Mouse (Mus musculus) right cerebral cortex, postnatal 36 days (tissue): ENCODE measurements around the gene Hoxa3.

Experiments
- DNase-seq, 2 experiments: peaks; one replicate each; pipeline ENCODE4 v3.0.0; 2022; ENCODE audit warnings: low spot score in 2 of 2, mixed read lengths in 1 of 2

The Hoxa3 gene

DNA sequence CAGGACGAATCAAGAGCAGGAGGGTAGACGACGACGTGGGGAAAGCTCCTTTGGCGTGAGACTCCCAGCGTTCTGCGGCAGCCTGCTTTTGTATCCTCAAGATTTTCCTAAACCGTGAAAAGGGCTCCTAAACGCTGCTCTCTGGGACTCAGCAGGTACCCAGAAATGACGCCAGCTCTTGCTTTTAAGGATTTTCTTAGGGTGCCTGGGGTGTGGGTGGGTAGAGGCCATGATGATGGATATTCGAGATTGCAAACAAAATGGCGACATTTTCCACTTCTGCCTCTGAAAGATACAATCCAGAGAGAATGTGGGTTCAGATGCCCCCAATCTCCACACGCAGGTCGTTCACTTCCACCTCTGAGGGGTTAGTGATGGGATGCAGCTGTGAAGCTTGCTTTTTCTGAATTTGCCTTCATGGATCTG is 45.4 kb downstream of the Hoxa3 start:
- DNase-seq = no peak

DNA sequence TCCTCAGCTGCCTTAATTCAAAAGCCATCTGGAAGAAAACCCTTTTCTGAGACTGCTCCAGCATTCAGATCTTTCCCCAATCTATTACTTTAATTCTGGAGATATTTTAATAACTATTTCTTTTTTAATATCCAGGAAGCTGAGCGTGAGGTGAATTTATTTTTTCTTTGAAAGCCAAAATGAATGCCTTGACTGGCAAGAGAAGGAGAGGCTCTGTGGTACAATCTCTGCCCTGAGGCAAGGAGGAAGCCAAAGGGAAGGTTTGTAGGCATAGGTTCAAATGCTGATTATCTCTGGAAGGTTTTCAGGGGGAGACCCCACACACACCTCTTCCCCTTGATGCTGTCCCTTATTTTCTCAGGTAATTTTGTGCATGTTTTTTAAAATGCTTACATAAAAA is 46.0 kb downstream of the Hoxa3 start:
- DNase-seq = no peak

GRCm38 (mm10) chr6:52166431-52167077 is 46.6 kb downstream of the Hoxa3 start:
- no peak for DNase-seq

DNA sequence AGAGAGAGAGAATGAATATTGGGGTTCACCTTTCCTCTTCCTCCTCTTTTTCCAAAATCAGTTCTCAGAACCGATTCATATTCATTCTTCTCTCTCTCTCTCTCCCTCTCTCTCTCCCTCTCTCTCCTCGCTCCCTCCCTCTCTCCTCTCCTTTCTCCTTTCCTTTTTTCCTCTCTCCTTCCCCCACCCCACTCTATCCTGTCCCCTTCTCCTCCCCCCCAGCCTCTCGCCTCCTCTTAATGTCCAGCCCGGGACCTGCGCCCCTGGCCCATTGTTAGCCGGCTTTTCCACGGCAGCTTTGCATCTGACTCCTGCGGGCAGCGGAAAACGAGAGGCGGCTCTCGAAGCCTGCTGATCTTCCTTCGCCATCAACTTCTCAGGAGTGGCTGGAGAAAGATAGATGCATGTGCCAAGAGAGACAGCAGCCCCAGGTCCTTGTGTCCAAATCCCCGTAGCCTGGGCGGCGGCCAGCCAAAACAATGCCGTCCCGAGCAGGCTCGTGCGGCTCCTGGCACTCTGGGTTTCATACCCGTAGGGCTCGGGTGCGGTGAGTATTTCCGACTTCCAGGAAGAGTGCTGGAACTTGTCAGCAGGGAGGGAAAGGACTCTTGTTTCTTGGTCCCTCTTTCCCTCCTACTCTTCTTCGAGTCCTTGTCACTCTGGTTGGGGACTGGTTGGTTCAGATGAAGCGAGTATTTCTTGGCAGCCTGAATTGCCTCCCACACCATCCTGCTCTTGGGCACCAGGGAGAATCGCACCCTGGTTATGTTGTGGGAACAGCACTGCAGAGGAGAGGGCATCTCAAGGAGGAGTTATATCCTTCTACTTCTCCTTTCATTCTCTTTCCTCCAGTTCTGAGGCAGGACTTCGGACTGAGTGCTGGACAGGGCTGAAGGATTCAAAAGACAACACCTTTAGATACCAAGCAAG is 47.4 kb downstream of the Hoxa3 start:
- DNase-seq = no peak

GRCm38 (mm10) chr6:52164626-52165440 is 48.3 kb downstream of the Hoxa3 start, which contains the start of gene Hoxa2:
TSS of gene Hoxa2 (minus strand) at chr6:52164831.
- DNase-seq = no peak

- no peak for DNase-seq
Measured at GRCm38 (mm10) chr6:52164051-52164625, 49.0 kb downstream of the Hoxa3 start.

DNA sequence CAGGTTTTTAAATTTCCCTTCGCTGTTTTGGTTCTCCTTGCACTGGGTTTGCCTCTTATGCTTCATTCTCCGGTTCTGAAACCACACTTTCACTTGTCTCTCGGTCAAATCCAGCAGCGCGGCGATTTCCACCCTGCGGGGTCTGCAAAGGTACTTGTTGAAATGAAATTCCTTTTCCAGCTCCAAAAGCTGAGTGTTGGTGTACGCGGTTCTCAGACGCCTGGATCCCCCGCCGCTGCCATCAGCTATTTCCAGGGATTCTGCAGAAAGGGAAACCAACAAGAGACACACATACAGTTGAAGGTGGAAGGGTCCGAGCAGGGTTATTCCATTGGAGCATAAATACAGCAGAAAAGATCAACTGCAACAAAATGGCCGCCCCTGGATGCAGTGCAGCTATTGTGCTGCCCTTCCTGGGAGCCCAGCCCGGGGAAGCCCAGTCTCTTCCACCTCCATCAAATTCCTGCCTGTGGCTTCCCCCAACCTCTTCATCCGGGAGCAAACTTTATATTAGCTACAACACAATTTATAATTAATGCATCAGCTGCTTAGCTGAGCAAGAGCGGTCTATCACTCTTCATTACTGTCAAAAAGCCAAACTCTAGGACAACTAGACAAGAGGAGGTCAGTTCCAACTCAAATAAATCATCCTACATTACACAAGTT is 49.6 kb downstream of the Hoxa3 start:
- no peak for DNase-seq

DNA sequence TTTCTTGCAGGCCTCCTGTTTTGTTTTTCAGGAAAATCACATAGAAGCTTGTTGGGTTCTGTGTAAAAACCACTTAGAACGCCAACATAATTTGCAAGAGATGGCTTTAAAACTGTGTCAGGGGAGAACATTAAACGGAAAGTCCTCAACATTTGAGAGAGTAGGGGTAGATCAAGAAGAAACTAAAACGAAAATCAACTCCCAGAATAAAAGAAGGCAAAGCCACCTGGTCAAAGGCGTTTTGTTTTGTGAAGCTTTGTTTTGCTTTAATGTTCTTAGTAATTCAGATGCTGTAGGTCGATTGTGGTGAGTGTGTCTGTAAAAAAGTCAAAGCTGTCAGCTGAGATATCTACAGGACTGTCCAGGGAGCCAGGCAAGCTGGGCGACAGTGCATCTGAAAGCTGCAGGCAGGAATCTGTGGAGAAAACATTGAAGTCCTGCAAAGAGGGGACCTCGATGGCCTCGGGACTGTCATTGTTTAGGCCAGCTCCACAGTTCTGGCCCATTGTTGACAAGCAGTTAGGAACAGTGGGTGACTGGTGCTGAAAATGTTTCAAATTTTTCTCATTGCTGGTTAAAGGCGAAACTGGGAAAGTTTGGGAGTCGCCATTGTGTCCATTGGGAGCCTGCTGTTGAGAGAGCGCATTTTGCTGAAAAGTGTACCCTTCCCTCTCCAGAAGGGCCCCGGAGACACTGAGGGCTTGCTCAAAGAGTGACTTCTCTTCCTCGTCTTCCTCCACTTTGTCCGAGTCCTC is 50.3 kb downstream of the Hoxa3 start:
- DNase-seq = no peak

GRCm38 (mm10) chr6:52162093-52162380 is 51.1 kb downstream of the Hoxa3 start:
- no peak for DNase-seq

DNA sequence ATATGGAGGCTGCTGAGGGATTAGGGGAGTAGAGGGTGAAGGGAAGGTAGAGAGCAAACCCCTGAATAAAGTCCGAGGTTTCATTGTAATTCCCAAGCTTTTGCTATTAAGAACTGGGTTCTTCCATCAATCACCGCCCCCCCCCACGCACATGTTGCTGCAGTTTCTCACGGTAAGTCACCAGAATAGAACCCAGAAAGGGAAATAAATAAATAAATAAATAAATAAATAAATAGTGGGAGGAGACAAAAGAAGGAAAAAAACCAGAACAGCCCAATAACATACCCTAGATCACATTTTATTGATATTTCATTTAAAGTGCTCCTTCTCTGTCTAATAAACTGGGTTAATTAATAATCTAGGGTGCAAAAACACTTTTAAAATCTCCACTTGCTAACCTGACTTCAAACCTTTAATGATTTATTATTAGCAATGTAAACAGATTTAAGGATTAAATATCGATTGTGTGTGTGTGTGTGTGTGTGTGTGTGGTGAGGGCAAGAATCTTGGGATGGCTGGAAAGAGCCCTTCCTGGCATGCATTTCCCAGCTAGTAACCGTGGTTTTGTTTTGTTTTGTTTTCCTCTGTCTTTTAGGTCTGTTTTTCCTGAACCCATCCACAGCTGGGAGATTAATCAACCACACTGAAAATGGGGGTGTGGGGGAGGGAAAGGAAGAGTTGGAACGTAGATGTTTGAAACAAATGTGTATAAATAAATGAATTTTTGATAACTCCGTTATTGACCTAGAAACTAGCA is 51.6 kb downstream of the Hoxa3 start:
- DNase-seq = no peak

DNA sequence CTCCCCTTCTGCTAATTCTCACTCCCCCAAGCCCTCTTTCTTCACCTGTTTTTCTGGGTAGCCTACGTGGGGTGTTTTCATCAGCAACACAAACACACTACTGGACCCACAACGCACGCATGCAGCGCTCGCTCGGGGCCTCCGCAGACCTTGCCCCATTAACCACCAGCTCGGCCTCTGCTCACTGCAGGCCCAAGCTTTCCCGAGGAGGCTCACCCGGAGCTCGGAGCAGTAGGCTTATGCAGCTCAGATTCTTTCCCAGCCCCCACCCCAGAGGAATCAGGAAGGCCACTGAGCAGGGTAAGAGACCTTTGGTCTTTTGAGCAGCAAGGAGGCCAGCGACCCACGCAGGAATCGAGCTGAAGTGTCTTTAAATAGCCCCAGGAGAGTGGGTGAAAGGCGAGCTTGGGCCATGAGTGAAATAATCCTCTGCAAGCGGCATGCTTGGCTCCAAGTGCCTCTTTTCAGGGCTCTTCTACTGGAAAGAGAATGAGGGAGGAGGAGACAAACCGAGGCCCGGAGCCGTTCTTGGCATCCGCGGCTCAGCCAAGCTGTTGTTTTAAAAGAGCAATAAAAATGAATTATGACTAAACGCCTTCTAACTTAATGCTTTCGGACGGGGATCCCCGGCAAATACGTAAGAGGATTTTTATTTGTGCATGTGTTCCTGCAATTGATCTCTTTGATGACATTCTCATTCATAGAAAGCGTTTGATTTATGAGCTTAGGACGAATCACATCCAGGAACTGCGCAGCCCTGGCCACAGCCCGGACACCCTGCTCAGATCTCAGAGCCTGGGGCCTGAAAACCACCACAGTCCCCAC is 52.4 kb downstream of the Hoxa3 start:
- no peak for DNase-seq

DNA sequence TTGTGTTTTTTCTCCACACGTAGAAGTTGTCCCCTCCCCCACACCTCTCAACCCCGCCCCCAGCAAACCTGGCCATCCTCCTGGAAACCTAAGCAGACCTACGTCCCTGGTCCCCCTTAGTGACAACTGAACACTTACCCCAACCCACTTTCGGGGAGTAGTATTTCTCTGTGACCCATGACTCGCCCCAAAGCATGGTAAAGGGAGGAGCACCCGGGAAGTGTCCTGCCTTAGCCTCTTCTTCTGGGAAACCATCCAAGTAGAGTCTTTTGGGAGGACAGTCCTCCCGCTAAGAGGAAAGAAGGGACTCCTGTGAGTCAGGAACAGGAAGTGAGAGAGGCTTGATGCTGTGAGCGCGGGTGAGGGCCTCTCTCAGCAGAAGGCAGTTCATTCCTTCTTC is 53.2 kb downstream of the Hoxa3 start:
- no peak for DNase-seq

GRCm38 (mm10) chr6:52159164-52159761 is 53.9 kb downstream of the Hoxa3 start:
- DNase-seq = no peak

DNA sequence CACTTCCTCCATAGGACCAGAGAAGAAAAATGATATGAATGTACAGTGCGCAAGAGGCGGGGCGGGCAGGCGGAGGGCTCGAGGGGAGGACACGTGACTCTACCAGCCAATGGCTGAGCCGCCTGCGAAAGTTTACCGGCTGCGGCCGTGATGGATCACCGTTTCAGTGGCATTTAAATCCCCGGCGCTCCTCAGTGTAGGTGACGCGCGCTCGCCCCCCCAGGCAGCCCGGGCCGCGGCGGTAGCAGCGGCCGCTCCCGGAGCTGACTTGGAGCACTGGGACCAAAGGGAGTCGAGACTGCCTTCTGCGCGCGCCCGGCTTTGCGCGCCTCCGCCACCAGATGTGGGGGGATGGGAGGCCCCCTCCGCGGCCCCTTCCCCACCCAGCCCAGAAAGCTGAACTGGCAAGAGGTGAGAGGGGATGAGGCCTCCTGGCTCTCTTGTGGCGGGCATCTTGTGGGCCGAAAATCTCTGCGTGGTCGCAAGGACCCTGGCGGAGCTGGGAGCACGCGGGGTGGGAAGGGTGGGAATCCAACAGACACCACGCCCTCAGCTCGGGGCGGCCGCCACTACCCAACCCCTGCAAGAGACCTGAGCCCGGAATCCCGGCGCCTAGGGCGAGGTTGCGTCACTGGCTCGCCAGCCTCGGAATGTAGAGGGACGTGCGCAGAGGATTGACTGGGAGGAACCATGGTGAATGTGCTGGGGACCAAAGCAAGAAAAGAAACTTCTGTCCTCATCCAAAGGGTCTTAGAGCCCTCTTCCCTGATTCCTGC is 54.7 kb downstream of the Hoxa3 start, which contains the start of gene Hoxa1:
Gene Hoxa1, minus strand, starts transcription at position 42 of the 776 bp plus-strand sequence.
- no peak for DNase-seq

DNA sequence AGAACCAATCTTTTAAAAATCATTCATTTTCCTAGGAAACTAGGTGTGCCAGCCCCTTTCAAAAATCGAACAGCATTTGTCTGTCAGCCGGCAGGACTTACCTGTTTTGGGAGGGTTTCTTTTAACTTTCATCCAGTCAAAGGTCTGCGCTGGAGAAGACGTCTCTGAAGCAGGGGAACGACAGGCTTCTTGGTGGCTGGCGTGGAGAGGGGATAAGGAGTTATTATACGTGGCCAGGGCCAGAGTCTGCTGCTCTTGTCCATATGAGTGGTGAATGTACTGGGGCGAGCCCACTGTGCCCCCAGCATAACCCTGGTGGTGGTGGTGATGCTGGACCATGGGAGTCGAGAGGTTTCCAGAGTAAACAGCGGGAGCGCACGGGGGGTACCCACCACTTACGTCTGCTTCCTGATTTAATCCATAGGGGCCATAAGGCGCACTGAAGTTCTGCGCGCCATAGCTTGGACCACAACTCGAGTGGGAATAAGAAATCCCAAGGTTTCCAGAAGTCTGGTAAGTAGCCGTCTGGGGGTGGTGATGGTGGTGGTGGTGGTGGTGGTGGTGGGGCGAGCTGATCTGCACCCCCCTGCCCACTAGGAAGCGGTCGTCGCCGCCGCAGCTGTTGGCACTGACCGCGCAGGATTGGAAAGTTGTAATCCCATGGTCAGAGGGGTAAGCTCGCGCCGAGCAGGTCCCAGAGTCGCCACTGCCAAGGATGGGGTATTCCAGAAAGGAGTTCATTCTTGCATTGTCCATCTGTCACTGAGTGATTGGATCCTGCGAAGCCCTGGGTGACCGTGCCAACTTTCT is 55.5 kb downstream of the Hoxa3 start:
- DNase-seq = no peak

DNA sequence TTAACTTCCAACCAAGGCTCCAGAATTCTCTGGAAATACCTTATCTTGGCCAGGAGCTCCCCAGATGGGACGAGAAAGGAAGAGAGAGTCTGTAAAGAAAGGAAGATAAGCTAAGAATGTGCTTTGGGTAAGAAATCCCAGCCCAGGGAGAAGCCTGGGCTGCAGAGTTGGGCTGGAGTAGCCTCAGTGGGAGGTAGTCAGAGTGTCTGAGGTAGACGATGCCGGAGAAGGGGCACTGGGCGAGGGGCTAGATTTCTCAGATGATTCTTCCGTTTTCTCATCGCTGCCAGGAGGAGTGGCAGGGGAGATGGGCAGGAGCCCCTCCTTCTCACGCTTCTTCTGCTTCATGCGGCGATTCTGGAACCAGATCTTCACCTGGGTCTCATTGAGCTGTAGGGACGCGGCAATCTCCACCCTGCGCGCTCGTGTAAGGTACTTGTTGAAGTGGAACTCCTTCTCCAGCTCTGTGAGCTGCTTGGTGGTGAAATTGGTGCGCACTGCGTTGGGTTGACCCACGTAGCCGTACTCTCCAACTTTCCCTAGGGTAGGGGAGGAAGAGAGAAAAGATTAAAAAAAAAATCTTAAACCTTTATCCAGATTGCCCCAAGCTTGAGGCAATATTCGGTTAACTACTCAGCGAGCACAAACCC is 56.5 kb downstream of the Hoxa3 start:
- no peak for DNase-seq
